Mouse (Mus musculus) T-helper 1 cell (primary cell): ENCODE results near the gene Plekhh1.

ENCODE experiments used
- in situ Hi-C: fragments of 300-600 bp; cut with MboI, MseI; formaldehyde crosslinking; loops from one replicate; pipeline ENCODE4 v1.15.1; 2025; ENCODE audit warnings: high pct_unique_total_duplicates

The Plekhh1 gene

GRCm38 (mm10) chr12:79028911-79029861 is at the start of gene Plekhh1:
Plekhh1 (plus strand) TSS chr12:79029163.
- in situ Hi-C loops: no loop called here

GRCm38 (mm10) chr12:78980683-78981091 is 48.3 kb upstream of the Plekhh1 start:
- in situ Hi-C loops: no loop called here

GRCm38 (mm10) chr12:78981131-78981530 is 47.8 kb upstream of the Plekhh1 start:
- in situ Hi-C loops: no loop called here

- in situ Hi-C loops: no loop called here
Measured at GRCm38 (mm10) chr12:78981938-78982825, 46.8 kb upstream of the Plekhh1 start.

GRCm38 (mm10) chr12:78983296-78984034 is 45.5 kb upstream of the Plekhh1 start:
- in situ Hi-C loops: no loop called here

GRCm38 (mm10) chr12:78984035-78984432 is 44.9 kb upstream of the Plekhh1 start:
- in situ Hi-C loops: no loop called here

DNA sequence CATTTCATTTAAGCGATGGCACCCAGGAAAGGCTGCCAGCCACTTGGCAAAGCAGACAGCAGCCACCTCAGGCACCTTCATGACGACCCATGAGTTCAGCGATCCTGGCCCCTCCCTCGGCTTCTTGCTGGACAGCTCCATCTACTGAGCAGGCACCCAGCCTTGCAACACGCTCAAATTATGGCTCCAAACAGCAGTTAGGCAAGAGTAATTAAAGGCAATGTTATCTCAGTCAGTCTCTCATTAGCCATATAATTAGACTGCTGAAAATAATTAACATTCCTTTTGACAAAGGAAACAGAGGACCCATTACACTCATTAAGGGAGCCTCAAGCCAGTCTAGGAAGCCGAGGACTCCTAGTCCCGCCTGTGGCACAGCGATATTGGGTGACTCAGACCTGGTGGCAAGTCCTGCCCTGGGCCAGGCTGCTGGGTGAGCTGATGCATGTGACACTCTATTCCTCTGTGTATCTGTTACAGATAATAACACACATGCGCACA is 41.3 kb upstream of the Plekhh1 start:
- in situ Hi-C loops: no loop called here

DNA sequence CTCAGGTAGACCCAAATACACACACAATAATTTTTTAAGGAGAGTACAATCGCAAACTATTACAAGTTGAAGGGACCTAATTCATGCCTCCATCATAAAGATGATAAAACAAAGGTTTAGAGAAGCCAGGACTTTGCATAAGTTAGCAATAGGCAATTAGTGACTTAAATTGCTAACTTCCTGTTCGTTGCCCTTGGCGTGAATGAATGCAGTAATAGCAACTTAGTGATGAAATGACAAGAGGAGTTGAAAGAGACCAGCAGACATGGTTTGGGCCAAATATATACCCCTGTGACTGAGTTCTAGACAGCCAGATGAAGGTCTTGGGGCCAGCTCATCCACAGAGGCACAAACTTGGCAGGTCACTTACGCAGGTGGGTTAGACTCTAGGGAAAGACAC is 32.7 kb upstream of the Plekhh1 start:
- in situ Hi-C loops: loop anchor here (10.0 kb wide), 1 partner anchor 1661 kb away; no protein-coding TSS in a partner anchor

DNA sequence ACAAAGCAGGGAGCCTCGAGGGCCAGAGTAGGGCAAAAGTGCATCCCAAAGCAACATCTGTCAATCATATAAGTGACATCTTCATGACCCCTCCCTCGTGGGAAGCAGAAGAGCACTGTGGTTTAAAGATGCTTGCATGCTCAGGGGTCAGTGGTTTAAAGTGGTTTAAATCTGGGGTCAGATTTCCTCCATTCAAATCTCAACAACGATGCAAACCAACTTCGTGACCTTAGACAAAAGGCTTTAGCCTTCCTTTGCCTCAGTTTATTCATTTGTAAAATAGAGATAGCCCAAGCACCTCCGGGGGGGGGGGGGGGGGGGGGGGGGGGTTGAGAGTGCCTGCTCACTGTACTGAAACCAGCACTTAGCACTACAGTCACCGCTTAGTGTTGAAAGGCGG is 32.3 kb upstream of the Plekhh1 start:
- in situ Hi-C loops: loop anchor here (10.0 kb wide), 1 partner anchor 1662 kb away; no protein-coding TSS in a partner anchor

GRCm38 (mm10) chr12:79002406-79002805 is 26.6 kb upstream of the Plekhh1 start:
- in situ Hi-C loops: no loop called here

DNA sequence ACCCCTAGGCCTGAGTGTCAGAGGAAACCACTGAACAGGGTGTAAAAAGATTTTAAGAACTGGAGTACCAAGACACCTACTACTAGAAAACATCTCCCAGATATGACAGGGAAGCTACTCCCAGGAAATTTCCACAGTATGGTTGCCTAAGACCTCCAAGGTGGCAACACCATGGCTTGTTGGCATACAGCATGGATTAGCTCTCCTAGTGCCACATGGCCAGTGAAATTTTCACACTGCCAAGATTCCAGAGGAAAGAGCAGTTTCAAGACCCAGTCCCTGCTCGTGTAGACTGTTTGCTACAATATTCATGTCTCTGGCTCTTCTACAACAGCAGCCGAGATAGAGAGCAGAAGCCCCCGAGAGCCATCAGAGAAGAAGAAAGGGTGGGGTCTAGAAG is 26.0 kb upstream of the Plekhh1 start:
- in situ Hi-C loops: no loop called here

- in situ Hi-C loops: no loop called here
Measured at GRCm38 (mm10) chr12:79005456-79005855, 23.5 kb upstream of the Plekhh1 start.

DNA sequence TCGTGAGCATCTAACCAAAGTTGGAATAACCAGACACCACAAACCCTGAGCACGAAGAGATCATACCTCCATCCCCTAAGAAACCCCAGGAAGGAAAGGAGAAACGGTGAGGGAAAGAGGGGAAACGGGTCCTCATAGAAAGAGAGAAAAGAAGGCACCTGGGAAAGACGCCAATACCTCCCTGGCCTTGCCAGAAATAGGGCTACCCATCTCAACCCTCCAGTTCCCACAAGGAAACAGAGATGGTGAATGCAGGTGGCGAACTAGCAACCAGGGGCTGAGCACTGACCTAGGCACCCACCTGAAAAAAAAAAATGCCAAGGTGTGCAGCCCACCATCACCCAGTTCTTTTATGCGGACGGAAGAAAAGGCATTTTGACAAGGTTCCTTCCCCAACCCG is 22.9 kb upstream of the Plekhh1 start:
- in situ Hi-C loops: no loop called here

DNA sequence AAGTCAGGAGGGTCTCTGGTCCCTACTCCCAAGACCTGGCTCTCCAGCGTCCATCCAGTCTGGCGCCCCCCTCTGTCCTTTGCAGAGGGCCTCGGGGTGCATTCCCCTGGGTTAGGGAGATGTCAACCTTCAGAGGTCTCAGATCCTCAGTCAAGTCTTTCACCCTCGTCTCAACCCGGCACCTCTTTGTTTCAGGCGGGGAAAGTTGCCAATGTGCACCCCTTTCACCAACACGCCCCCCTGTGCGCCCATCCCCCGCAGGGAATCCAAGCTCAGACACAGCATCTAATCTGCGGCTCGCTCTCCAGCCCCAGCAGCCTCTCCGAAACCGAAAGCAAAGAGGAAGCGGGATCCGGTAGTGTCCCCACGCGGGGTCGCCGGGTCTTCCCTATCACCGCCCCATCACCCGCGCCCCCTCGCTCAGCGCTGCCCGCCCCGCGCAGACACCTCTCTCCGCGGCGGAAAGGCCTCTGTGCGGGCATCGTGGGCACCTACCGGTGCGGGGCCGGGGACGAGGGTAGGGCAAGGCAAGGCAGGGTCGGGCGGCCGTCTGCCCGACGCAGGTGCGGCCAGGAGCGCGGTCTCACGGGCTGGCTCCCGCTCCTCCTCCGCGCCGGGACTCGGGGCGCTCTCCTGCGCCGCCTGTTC is 22.4 kb upstream of the Plekhh1 start:
- in situ Hi-C loops: no loop called here

- in situ Hi-C loops: no loop called here
Measured at GRCm38 (mm10) chr12:79007126-79007753, 21.7 kb upstream of the Plekhh1 start, which contains the start of gene Tmem229b. Tmem229b (minus strand) TSS chr12:79007627.

GRCm38 (mm10) chr12:79010569-79010968 is 18.4 kb upstream of the Plekhh1 start:
- in situ Hi-C loops: no loop called here

DNA sequence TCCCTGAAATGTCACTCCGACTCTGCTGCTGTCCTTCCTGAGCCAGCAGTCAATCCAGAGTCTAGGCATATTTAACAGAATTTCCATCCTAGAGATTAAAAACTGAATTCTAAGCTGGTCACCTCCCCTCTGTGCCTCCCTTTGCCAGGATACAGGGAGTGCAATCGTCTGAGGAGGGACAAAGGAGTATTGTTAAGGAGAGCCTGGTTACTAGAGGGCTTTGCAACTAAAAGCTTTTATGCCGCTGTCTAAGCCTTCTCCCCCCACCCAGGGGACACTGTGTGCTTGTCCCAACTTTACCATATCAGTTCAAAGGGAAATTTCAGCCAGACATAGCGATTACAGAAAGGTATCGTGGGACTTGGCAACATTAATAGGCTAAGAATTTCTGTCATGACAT is 12.9 kb upstream of the Plekhh1 start:
- in situ Hi-C loops: no loop called here

DNA sequence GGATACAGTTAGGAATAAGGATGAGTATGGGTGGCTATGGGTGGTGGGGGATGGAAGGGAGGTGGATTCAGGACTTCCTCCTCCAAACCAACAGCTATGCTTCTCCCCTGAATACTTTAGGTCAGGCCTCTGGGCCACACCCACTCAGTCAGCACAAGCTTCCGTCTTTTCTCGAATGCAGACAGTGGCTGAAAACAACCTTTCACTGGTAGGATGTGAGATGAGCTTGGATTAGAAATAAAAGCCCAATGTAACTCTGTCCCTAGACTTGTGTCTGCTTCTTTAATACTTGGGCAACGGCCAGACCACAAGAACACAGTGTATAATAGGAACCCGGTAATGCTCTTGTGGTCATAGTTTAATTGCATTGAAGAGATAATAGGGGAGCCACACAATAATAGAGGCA is 11.0 kb upstream of the Plekhh1 start:
- in situ Hi-C loops: no loop called here

- in situ Hi-C loops: loop anchor here (5.0 kb wide), 1 partner anchor 100 kb away; no protein-coding TSS in a partner anchor
Measured at GRCm38 (mm10) chr12:79021902-79022301, 7.1 kb upstream of the Plekhh1 start.

DNA sequence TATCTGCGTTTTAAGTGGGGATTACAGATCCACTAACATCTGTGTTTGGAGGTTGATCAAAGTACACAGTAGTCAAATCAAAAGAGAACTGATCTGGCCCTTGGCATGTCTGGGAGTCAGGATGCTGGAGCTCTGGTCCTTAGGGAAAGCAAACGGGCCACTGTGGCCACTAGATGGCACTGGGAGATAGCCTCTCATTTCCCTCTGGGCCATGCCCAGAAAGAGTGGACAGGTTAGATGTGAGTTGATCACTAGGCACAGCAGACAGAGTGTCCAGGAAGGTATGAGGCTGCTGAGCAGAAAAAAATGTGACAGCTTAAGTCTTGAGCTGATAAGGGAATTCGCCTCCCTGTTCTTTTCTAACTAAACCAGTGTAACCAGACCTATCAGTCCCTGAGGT is 6.1 kb upstream of the Plekhh1 start:
- in situ Hi-C loops: loop anchor here (5.0 kb wide), 1 partner anchor 101 kb away; no protein-coding TSS in a partner anchor
